In the genomic region with DNA sequence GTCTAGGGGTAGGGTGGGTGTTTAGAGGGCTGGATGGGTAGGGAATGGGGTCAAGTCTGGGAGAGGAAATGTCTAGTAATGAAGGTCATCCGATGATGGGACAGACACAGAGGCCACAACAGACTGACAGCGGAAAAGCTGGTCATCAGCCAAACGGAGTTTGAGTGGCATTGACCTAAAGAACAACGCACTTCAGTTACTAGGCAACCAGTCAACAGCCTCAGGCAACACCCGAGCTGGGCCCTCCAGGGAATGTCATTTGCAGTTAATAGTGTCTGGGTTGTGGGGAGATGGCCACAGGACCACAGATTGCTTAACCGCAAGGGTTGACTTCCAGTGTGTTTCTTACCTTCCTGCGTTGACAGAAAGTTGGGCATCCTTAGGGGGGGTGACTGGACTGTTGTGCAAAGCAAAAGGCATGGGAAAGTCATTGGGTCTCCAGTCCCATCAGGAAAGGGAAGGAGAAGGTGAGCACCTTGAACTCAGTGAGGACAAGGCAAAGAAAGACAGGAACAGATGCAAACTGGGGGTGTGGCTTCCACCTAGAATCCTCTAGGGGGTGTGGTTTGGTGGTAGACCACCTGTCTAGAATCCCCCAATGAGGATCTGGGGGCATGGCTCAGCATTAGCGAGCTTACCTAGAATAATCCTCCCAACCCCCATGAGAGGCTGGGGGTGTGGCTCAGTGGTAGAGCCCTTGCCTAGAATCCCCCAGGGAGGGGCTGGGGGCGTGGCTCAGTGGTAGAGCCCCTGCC, we compare ENCODE assay signal across 11 mouse cellular contexts. TPM values are rescaled to one million over a fixed set of nuclear protein-coding genes. Genes with fewer than 3 reads are reported as not detected.
A peak's percentile ranks its signal among the peaks of the same experiment; 100 is the strongest.
DNase-seq lines count a peak whose midpoint lies in the region; ATAC-seq and TF ChIP-seq lines count a peak whose summit lies in the region.
"Had no signal": no experiment of that assay in that cellular context is flagged by ENCODE, and none has a peak within 500 bp of the region (broad histone marks: within the 10 kb centered on the region; RNA-seq: fewer than 3 reads in every experiment).

No protein-coding gene starts in this region.

- H3K36me3 ChIP-seq in CH12.LX (replicated peaks in 1 of 2; ENCODE audit: control insufficient read depth in 1 of 2, insufficient read depth in 1 of 2, low read length in 1 of 2) (peaks cover 0 to 16% of the 10 kb centered on the region in 2 experiments), ES-E14 (ENCODE audit: control insufficient read depth, insufficient read depth, low read length, poor library complexity, severe bottlenecking) (no peaks in the 10 kb centered on the region)
- peaks cover 3% of the 10 kb centered on the region; the same call in 1 of the 2 replicates for H3K36me3 ChIP-seq in intestine, postnatal 0 days (ENCODE audit: control insufficient read depth, insufficient read depth)

- no peak overlapping the region for H3K4me2 ChIP-seq in CH12.LX (ENCODE audit: insufficient read depth, low read depth, poor library complexity, severe bottlenecking)
- H3K4me2 ChIP-seq in intestine, postnatal 0 days (replicated peaks; ENCODE audit: low read depth): no peak overlapping the region; the same call in 1 of the 2 replicates
- H3K4me2 ChIP-seq: midbrain, embryonic 12.5 days had no signal

- in situ Hi-C loops in CH12.LX (cut with MboI; ENCODE audit: low pct_ligation_motif_present, low pct_unique_long_range_greater_than_20kb, low sequenced_read_pairs) (no loop called here), ES-E14 (cut with MboI; ENCODE audit: low sequenced_read_pairs in 2 of 2, unreplicated experiment in 2 of 2) (no loop called here)

- TF ChIP-seq RAD21 in CH12.LX (IDR thresholded peaks at IDR 0.05; ENCODE audit: low read depth, low read length): no peak

- H3K9ac ChIP-seq in CH12.LX (ENCODE audit: insufficient read depth, low read depth) (no peak overlapping the region), ES-E14 (ENCODE audit: insufficient read depth, low read depth, low read length, poor library complexity, severe bottlenecking) (no peak overlapping the region)
- H3K9ac ChIP-seq in intestine, postnatal 0 days (ENCODE audit: low read depth, low read length): no peak overlapping the region
- H3K9ac ChIP-seq: midbrain, embryonic 12.5 days had no signal

- peak; percentile 90 for DNase-seq in CH12.LX (ENCODE audit: extremely low read depth)
- peak; percentile 54 for DNase-seq in ES-E14 (ENCODE audit: low read depth, low spot score)
- DNase-seq in heart, adult 18-20 months: peak; percentile 67 to 71
- DNase-seq in spleen, adult 12 weeks (ENCODE audit: low spot score): no peak
- DNase-seq in thymus, adult 18-20 months: no peak
- DNase-seq: cerebellum, postnatal 36 days; thymus, postnatal 4 days had no signal

- H3K4me1 ChIP-seq in CH12.LX (ENCODE audit: control insufficient read depth in 1 of 2, insufficient read depth in 2 of 2): peaks cover 14 to 62% of the 10 kb centered on the region in 2 experiments
- peaks cover 0 to 13% of the 10 kb centered on the region in 2 experiments; a peak in 2 of 4 replicates for H3K4me1 ChIP-seq in ES-E14 (ENCODE audit: control insufficient read depth in 2 of 2, insufficient read depth in 2 of 2, low read length in 2 of 2, poor library complexity in 1 of 2)
- H3K4me1 ChIP-seq in intestine, postnatal 0 days (replicated peaks; ENCODE audit: control insufficient read depth, insufficient read depth, low read length): peaks cover 10% of the 10 kb centered on the region; the same call in 1 of the 2 replicates

- H3K27ac ChIP-seq in CH12.LX (ENCODE audit: insufficient read depth, low read depth): no peak overlapping the region
- H3K27ac ChIP-seq in ES-E14 (ENCODE audit: insufficient read depth, low read depth, low read length, poor library complexity, severe bottlenecking): no peak overlapping the region
- peak overlapping the region; percentile 9; the same call in 1 of the 2 replicates for H3K27ac ChIP-seq in intestine, postnatal 0 days (ENCODE audit: low read depth, low read length)
- H3K27ac ChIP-seq: layer of hippocampus, adult 2 months; midbrain, embryonic 12.5 days had no signal

- no peak for TF ChIP-seq POLR2A in CH12.LX (IDR thresholded peaks at IDR 0.05; ENCODE audit: low read depth, low read length)

- H3K9me3 ChIP-seq in CH12.LX (replicated peaks; ENCODE audit: low read length) (peaks cover 2% of the 10 kb centered on the region), ES-E14 (ENCODE audit: control insufficient read depth, insufficient read depth, low read depth, low read length) (no peaks in the 10 kb centered on the region)
- no peaks in the 10 kb centered on the region for H3K9me3 ChIP-seq in intestine, postnatal 0 days (ENCODE audit: control insufficient read depth)
- H3K9me3 ChIP-seq: midbrain, embryonic 12.5 days had no signal

- peak; percentile 81 for ATAC-seq in intestine, postnatal 0 days
- ATAC-seq in activated CD4-positive, CD25-positive, alpha-beta regulatory T cell, adult 4 months: no peak

- H3K4me3 ChIP-seq in CH12.LX (replicated peaks in 1 of 3; ENCODE audit: low read depth in 2 of 3, low read length in 2 of 3, poor library complexity in 1 of 3) (no peak overlapping the region), ES-E14 (ENCODE audit: insufficient read depth in 1 of 2, low read depth in 1 of 2, low read length in 2 of 2, poor library complexity in 1 of 2, severe bottlenecking in 1 of 2) (no peak overlapping the region)
- H3K4me3 ChIP-seq in intestine, postnatal 0 days (ENCODE audit: low read depth, low read length): no peak overlapping the region
- H3K4me3 ChIP-seq: layer of hippocampus, adult 2 months; midbrain, embryonic 12.5 days had no signal

- WGBS in intestine, postnatal 0 days: 46% methylated on average over 9 of the region's 9 CpGs

- TF ChIP-seq EP300 in CH12.LX (IDR thresholded peaks at IDR 0.05; ENCODE audit: low read length): no peak

- H3K27me3 ChIP-seq in CH12.LX (replicated peaks): no peaks in the 10 kb centered on the region
- H3K27me3 ChIP-seq in intestine, postnatal 0 days (replicated peaks; ENCODE audit: control insufficient read depth, insufficient read depth, low read length): no peaks in the 10 kb centered on the region
- H3K27me3 ChIP-seq: midbrain, embryonic 12.5 days had no signal

- TF ChIP-seq CTCF in CH12.LX (conservative IDR thresholded peaks at IDR 0.05 in 1 of 2, IDR thresholded peaks at IDR 0.05 in 1 of 2; ENCODE audit: low read depth in 2 of 2, low read length in 2 of 2): no peak
- TF ChIP-seq CTCF in intestine, postnatal 0 days (IDR thresholded peaks at IDR 0.05; ENCODE audit: low read depth): no peak

- no peaks in the 10 kb centered on the region for H3K79me2 ChIP-seq in CH12.LX (replicated peaks; ENCODE audit: control insufficient read depth, extremely low read depth, insufficient read depth, poor library complexity, severe bottlenecking)

- dilution Hi-C loops in CH12.LX (cut with MboI; ENCODE audit: extremely low pct_ligation_motif_present, extremely low pct_unique_long_range_greater_than_20kb, low sequenced_read_pairs): no loop called here

TF ChIP-seq in CH12.LX, 34 proteins besides CTCF, POLR2A, EP300 and RAD21:
- no peak for TF ChIP-seq TBP (conservative IDR thresholded peaks at IDR 0.05; ENCODE audit: low read depth, low read length)
- no peak for TF ChIP-seq JUN (IDR thresholded peaks at IDR 0.05; ENCODE audit: insufficient read depth, low read depth, low read length)

TF ChIP-seq in ES-E14, 5 proteins besides CTCF, POLR2A, EP300 and RAD21:
- TF ChIP-seq HCFC1 (IDR thresholded peaks at IDR 0.05; ENCODE audit: borderline replicate concordance, insufficient read depth, low read length): no peak
- no peak for TF ChIP-seq MAFK (IDR thresholded peaks at IDR 0.05; ENCODE audit: insufficient read depth, low read depth, low read length)
- TF ChIP-seq CHD2 (IDR thresholded peaks at IDR 0.05; ENCODE audit: low read depth, low read length): no peak
- TF ChIP-seq ZNF384 (IDR thresholded peaks at IDR 0.05; ENCODE audit: low read depth, low read length): no peak
- no peak for TF ChIP-seq ZC3H11A (IDR thresholded peaks at IDR 0.05; ENCODE audit: borderline replicate concordance, low read depth, low read length)

RNA-seq across cellular contexts. Expression of a gene that starts 21.8 kb away (rescaled TPM):
- 1.2 and 1.3 TPM in 2 replicates for total RNA-seq in CH12.LX (2012; rRNA removed)
- total RNA-seq in CH12.LX (2014; rRNA removed): 0.31 and 0.35 TPM in 2 replicates
- polyA plus RNA-seq in CH12.LX (2012; ENCODE audit: insufficient read length, low read depth): 3.8 and 3.9 TPM in 2 replicates
- 1.6 and 2.2 TPM in 2 replicates for total RNA-seq in ES-E14 (2012; rRNA removed)
- 10 to 100 TPM; 20.5 to 26.6 TPM for total RNA-seq in heart, adult 18-20 months (2021)
- 24.1 and 31.3 TPM in 2 replicates for polyA plus RNA-seq in intestine, postnatal 0 days (2015; fragmentation: Nextera tagmentation; extraction: Ambion mirVana)
- polyA plus RNA-seq in activated CD4-positive, CD25-positive, alpha-beta regulatory T cell, adult 4 months (2017; shearing (Covaris generic)): 1 to 10 TPM; 4.3 to 4.6 TPM

RNA-seq across cellular contexts. Expression of a gene that starts 55.3 kb away (rescaled TPM):
- total RNA-seq in CH12.LX (2012; rRNA removed) (42.3 and 42.7 TPM in 2 replicates), CH12.LX (2014; rRNA removed) (24.6 and 25.4 TPM in 2 replicates), ES-E14 (2012; rRNA removed) (26.0 and 30.9 TPM in 2 replicates)
- 31.0 and 31.8 TPM in 2 replicates for polyA plus RNA-seq in CH12.LX (2012; ENCODE audit: insufficient read length, low read depth)
- 10 to 100 TPM; 34.4 to 36.3 TPM for total RNA-seq in heart, adult 18-20 months (2021)
- polyA plus RNA-seq in intestine, postnatal 0 days (2015; fragmentation: Nextera tagmentation; extraction: Ambion mirVana): 14.7 and 16.1 TPM in 2 replicates
- polyA plus RNA-seq in activated CD4-positive, CD25-positive, alpha-beta regulatory T cell, adult 4 months (2017; shearing (Covaris generic)): 1 to 10 TPM; 2.1 to 2.4 TPM

Comparison
In these comparisons a context has a peak if more than half of its experiments do, and no peak if none do; other contexts are left out.
1. DNase-seq: peak in CH12.LX (single experiment), ES-E14 (single experiment) and heart, adult 18-20 months (2 of 2); none in spleen, adult 12 weeks (single experiment) and thymus, adult 18-20 months (0 of 2).